Mouse (Mus musculus) embryonic facial prominence, embryonic 11.5 days (tissue): Measurements from ENCODE around the gene Rnf130. TPM values are rescaled to one million over a fixed set of nuclear protein-coding genes. Genes with fewer than 3 reads are reported as not detected.
A peak's percentile ranks its signal among the peaks of the same experiment; 100 is the strongest.

ENCODE experiments used
- ATAC-seq: fragments of 200-750 bp; cut with Nextera tagmentation; replicated peaks from 2 replicates; pipeline ENCODE4 v1.8.0; 2017; ENCODE audit warnings: low read depth; ENCODE audit not compliant: insufficient number of reproducible peaks, low FRiP score, low TSS enrichment
- DNase-seq: peaks from one replicate; pipeline ENCODE4 v3.0.0-alpha.2; 2015; ENCODE audit warnings: low spot score
- H3K27ac ChIP-seq: fragments of 300-500 bp; sonication (generic); replicated peaks from 2 replicates; pipeline ENCODE4 v1.5.1; 2014; ENCODE audit warnings: mild to moderate bottlenecking, low read depth, low read length, control low read depth
- H3K27me3 ChIP-seq: fragments of 300-500 bp; sonication (generic); 2 replicates; pipeline ENCODE4 v1.6.1; 2014; ENCODE audit warnings: mild to moderate bottlenecking, low read length, moderate library complexity, mixed read lengths; ENCODE audit not compliant: control insufficient read depth, insufficient read depth
- H3K36me3 ChIP-seq: fragments of 300-500 bp; sonication (generic); replicated peaks from 2 replicates; pipeline ENCODE4 v1.6.1; 2014; ENCODE audit warnings: low read depth, mild to moderate bottlenecking, low read length, moderate library complexity, mixed read lengths; ENCODE audit not compliant: control insufficient read depth, insufficient read depth
- H3K4me1 ChIP-seq: fragments of 300-500 bp; sonication (generic); 2 replicates; pipeline ENCODE4 v1.6.1; 2014; ENCODE audit warnings: low read length, mixed read lengths; ENCODE audit not compliant: control insufficient read depth, insufficient read depth
- H3K4me2 ChIP-seq: fragments of 300-500 bp; sonication (generic); 2 replicates; pipeline ENCODE4 v1.6.1; 2014; ENCODE audit warnings: low read depth, mild to moderate bottlenecking, control low read depth, low read length, moderate library complexity
- H3K4me3 ChIP-seq: fragments of 300-500 bp; sonication (generic); 2 replicates; pipeline ENCODE4 v1.5.1; 2014; ENCODE audit warnings: low read depth, low read length, control low read depth
- H3K9ac ChIP-seq: fragments of 300-500 bp; sonication (generic); replicated peaks from 2 replicates; pipeline ENCODE4 v1.6.1; 2014; ENCODE audit warnings: mild to moderate bottlenecking, control low read depth, low read length
- H3K9me3 ChIP-seq: fragments of 300-500 bp; sonication (generic); replicated peaks from 2 replicates; pipeline ENCODE4 v1.6.1; 2016; ENCODE audit warnings: mild to moderate bottlenecking, low read length, inconsistent platforms, mixed read lengths; ENCODE audit not compliant: control insufficient read depth
- WGBS: fragments of 180-500 bp; shearing (Covaris S2); extraction: QIAGEN DNeasy Blood & Tissue Kit; methylation state at CpG from one replicate; pipeline ENCODE4 v1.1.7; 2014; 5-methylcytosine and 5-hydroxymethylcytosine counted together
- polyA plus RNA-seq: library from polyadenylated mRNA; unstranded; fragments of >200 nt; fragmentation: Nextera tagmentation; extraction: Ambion mirVana; gene quantifications from 2 replicates; pipeline ENCODE4 v1.2.1, GENCODE M21; 2014

The Rnf130 gene
- polyA plus RNA-seq, 1 experiment from 2014 or later = 98.2 TPM

- H3K4me3 ChIP-seq = peak overlapping the region; percentile 96
- no peak for DNase-seq
- no peaks in the 10 kb centered on the region for H3K27me3 ChIP-seq
- H3K9ac ChIP-seq = peak overlapping the region; percentile 98
- no peak for ATAC-seq
- H3K9me3 ChIP-seq = no peaks in the 10 kb centered on the region
- H3K4me1 ChIP-seq = peaks cover 3% of the 10 kb centered on the region; the same call in 1 of the 2 replicates
- H3K4me2 ChIP-seq = peak overlapping the region; percentile 66
- WGBS = 41% methylated on average over 3 of the region's 3 CpGs
- H3K27ac ChIP-seq = no peak overlapping the region
- no peaks in the 10 kb centered on the region for H3K36me3 ChIP-seq
These were observed 1.5 kb downstream of the Rnf130 start for GRCm38 (mm10) chr11:50026521-50027090.

- DNase-seq (peak; percentile 43), ATAC-seq (no peak)
- Histone ChIP-seq H3K4me3 (no peak overlapping the region), H3K9me3 (no peaks in the 10 kb centered on the region), H3K4me1 (peaks cover 3% of the 10 kb centered on the region; the same call in 1 of the 2 replicates), H3K27ac (no peak overlapping the region), H3K27me3 (no peaks in the 10 kb centered on the region), H3K4me2 (no peak overlapping the region), H3K36me3 (no peaks in the 10 kb centered on the region), H3K9ac (no peak overlapping the region)
These were observed 3.3 kb downstream of the Rnf130 start for GRCm38 (mm10) chr11:50028416-50028815.

GRCm38 (mm10) chr11:50034155-50034554, 9.0 kb downstream of the Rnf130 start:
- Histone ChIP-seq H3K27ac (no peak overlapping the region), H3K4me3 (no peak overlapping the region), H3K4me1 (no peaks in the 10 kb centered on the region), H3K27me3 (no peaks in the 10 kb centered on the region), H3K4me2 (no peak overlapping the region), H3K9ac (no peak overlapping the region), H3K9me3 (no peaks in the 10 kb centered on the region), H3K36me3 (no peaks in the 10 kb centered on the region)
- DNase-seq = no peak
- ATAC-seq = no peak

GRCm38 (mm10) chr11:50035726-50036125, 10.6 kb downstream of the Rnf130 start:
- Histone ChIP-seq H3K27me3 (no peaks in the 10 kb centered on the region), H3K4me1 (no peaks in the 10 kb centered on the region), H3K27ac (no peak overlapping the region), H3K4me3 (no peak overlapping the region), H3K9ac (no peak overlapping the region), H3K9me3 (no peaks in the 10 kb centered on the region), H3K4me2 (no peak overlapping the region), H3K36me3 (no peaks in the 10 kb centered on the region)
- no peak for ATAC-seq
- WGBS = 77% methylated on average over 3 of the region's 3 CpGs
- no peak for DNase-seq

- no peak overlapping the region for H3K4me3 ChIP-seq
- no peaks in the 10 kb centered on the region for H3K4me1 ChIP-seq
- H3K4me2 ChIP-seq = no peak overlapping the region
- no peak overlapping the region for H3K9ac ChIP-seq
- DNase-seq (no peak), ATAC-seq (no peak)
- H3K27me3 ChIP-seq = no peaks in the 10 kb centered on the region
- no peak overlapping the region for H3K27ac ChIP-seq
- no peaks in the 10 kb centered on the region for H3K36me3 ChIP-seq
- H3K9me3 ChIP-seq = no peaks in the 10 kb centered on the region
- 84% methylated on average over 4 of the region's 4 CpGs for WGBS
These were observed 11.8 kb downstream of the Rnf130 start for GRCm38 (mm10) chr11:50036781-50037460.

GRCm38 (mm10) chr11:50038757-50039156, 13.6 kb downstream of the Rnf130 start:
- H3K9me3 ChIP-seq = no peaks in the 10 kb centered on the region
- H3K4me2 ChIP-seq = no peak overlapping the region
- ATAC-seq (no peak), DNase-seq (no peak)
- H3K27ac ChIP-seq = no peak overlapping the region
- WGBS = 92% methylated on average over 1 of the region's 1 CpGs
- H3K4me3 ChIP-seq = no peak overlapping the region
- H3K27me3 ChIP-seq = no peaks in the 10 kb centered on the region
- H3K4me1 ChIP-seq = no peaks in the 10 kb centered on the region
- H3K36me3 ChIP-seq = no peaks in the 10 kb centered on the region
- no peak overlapping the region for H3K9ac ChIP-seq

GRCm38 (mm10) chr11:50041148-50041547, 16.0 kb downstream of the Rnf130 start:
- no peak overlapping the region for H3K9ac ChIP-seq
- H3K27me3 ChIP-seq = no peaks in the 10 kb centered on the region
- DNase-seq (no peak), ATAC-seq (no peak)
- 88% methylated on average over 3 of the region's 3 CpGs for WGBS
- H3K4me3 ChIP-seq = no peak overlapping the region
- H3K27ac ChIP-seq = no peak overlapping the region
- H3K4me2 ChIP-seq = no peak overlapping the region
- H3K36me3 ChIP-seq = no peaks in the 10 kb centered on the region
- H3K4me1 ChIP-seq = no peaks in the 10 kb centered on the region
- no peaks in the 10 kb centered on the region for H3K9me3 ChIP-seq

GRCm38 (mm10) chr11:50042345-50042997, 17.3 kb downstream of the Rnf130 start:
- ATAC-seq = no peak
- 91% methylated on average over 4 of the region's 4 CpGs for WGBS
- Histone ChIP-seq H3K4me3 (no peak overlapping the region), H3K27ac (no peak overlapping the region), H3K4me2 (no peak overlapping the region), H3K9me3 (no peaks in the 10 kb centered on the region), H3K9ac (no peak overlapping the region), H3K4me1 (no peaks in the 10 kb centered on the region), H3K36me3 (no peaks in the 10 kb centered on the region), H3K27me3 (no peaks in the 10 kb centered on the region)
- no peak for DNase-seq
